Mouse (Mus musculus) kidney, embryonic 14.5 days (tissue): ENCODE measurements around the gene Defb23. TPM values are rescaled to one million over a fixed set of nuclear protein-coding genes. Genes with fewer than 3 reads are reported as not detected.

Experiments used
- ATAC-seq: fragments of 200-750 bp; cut with Nextera tagmentation; 2 replicates; pipeline ENCODE4 v1.8.0; 2017; ENCODE audit warnings: moderate number of reproducible peaks, mild to moderate bottlenecking, moderate TSS enrichment, moderate library complexity; ENCODE audit not compliant: low FRiP score, low TSS enrichment
- H3K27ac ChIP-seq: fragments of 300-500 bp; sonication (generic); 2 replicates; pipeline ENCODE4 v1.5.1; 2014; ENCODE audit warnings: low read depth, mild to moderate bottlenecking, low read length, moderate library complexity, mixed read lengths
- H3K27me3 ChIP-seq: fragments of 300-500 bp; sonication (generic); 2 replicates; pipeline ENCODE4 v1.6.1; 2014; ENCODE audit warnings: mild to moderate bottlenecking, low read length; ENCODE audit not compliant: control insufficient read depth, insufficient read depth
- H3K36me3 ChIP-seq: fragments of 300-500 bp; sonication (generic); 2 replicates; pipeline ENCODE4 v1.6.1; 2014; ENCODE audit warnings: low read length, mixed read lengths; ENCODE audit not compliant: control insufficient read depth, insufficient read depth
- H3K4me1 ChIP-seq: fragments of 300-500 bp; sonication (generic); 2 replicates; pipeline ENCODE4 v1.6.1; 2014; ENCODE audit warnings: low read length, mixed read lengths; ENCODE audit not compliant: control insufficient read depth, insufficient read depth
- H3K4me2 ChIP-seq: fragments of 300-500 bp; sonication (generic); replicated peaks from 2 replicates; pipeline ENCODE4 v1.6.1; 2014; ENCODE audit warnings: low read depth, mild to moderate bottlenecking, low read length
- H3K4me3 ChIP-seq: fragments of 300-500 bp; sonication (generic); 2 replicates; pipeline ENCODE4 v1.5.1; 2014; ENCODE audit warnings: mild to moderate bottlenecking, low read length
- H3K9ac ChIP-seq: fragments of 300-500 bp; sonication (generic); 2 replicates; pipeline ENCODE4 v1.6.1; 2014; ENCODE audit warnings: low read depth, mild to moderate bottlenecking, low read length, moderate library complexity
- H3K9me3 ChIP-seq: fragments of 300-500 bp; sonication (generic); 2 replicates; pipeline ENCODE4 v1.6.1; 2016; ENCODE audit warnings: low read length; ENCODE audit not compliant: control insufficient read depth
- WGBS: fragments of 180-500 bp; shearing (Covaris S2); extraction: QIAGEN DNeasy Blood & Tissue Kit; methylation state at CpG from one replicate; pipeline ENCODE4 v1.1.7; 2014; 5-methylcytosine and 5-hydroxymethylcytosine counted together
- polyA plus RNA-seq: library from polyadenylated mRNA; unstranded; fragments of >200 nt; fragmentation: Nextera tagmentation; extraction: Ambion mirVana; gene quantifications from 2 replicates; pipeline ENCODE4 v1.2.1, GENCODE M21; 2014

Defb23 gene
- polyA plus RNA-seq = not detected in 2 replicates

- 88% methylated on average over 3 of the region's 3 CpGs for WGBS
- no peaks in the 10 kb centered on the region for H3K4me1 ChIP-seq
- no peak within 1 kb of the TSS for H3K4me3 ChIP-seq
- H3K4me2 ChIP-seq = no peak within 1 kb of the TSS
- no peaks in the 10 kb centered on the region for H3K36me3 ChIP-seq
- no peak within 1 kb of the TSS for H3K9ac ChIP-seq
- H3K9me3 ChIP-seq = no peaks in the 10 kb centered on the region
- ATAC-seq = no peak
- no peaks in the 10 kb centered on the region for H3K27me3 ChIP-seq
- no peak within 1 kb of the TSS for H3K27ac ChIP-seq
Observed at GRCm38 (mm10) chr2:152464570-152465150, at the start of gene Defb23. Gene Defb23 (minus strand): TSS chr2:152464620.

DNA sequence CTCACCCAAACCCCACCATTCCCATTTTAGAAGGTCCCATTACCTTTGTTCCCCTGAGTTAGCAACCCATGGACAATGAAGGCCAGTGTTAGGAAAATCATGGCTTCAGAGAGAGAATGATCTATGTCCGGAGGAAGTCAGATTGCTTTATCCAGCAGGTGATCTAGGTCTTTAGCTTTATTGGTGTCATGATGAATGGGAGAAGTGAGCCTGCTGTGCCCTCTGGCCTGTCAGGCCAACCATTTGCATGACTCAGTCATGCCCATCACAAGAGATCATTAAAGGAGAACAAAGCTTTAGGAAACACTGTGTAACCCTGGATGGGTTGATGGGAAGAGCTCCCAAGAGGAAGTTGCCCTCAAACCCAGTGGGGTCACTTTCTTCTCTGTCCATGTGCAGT is 47.2 kb upstream of the Defb23 start, which contains the start of gene Defb26:
Gene Defb26, minus strand, starts transcription at position 101 of the 400 bp plus-strand sequence.
- H3K36me3 ChIP-seq = no peaks in the 10 kb centered on the region
- H3K9me3 ChIP-seq = no peaks in the 10 kb centered on the region
- no peaks in the 10 kb centered on the region for H3K27me3 ChIP-seq
- H3K4me3 ChIP-seq = no peak within 1 kb of the TSS
- WGBS = 78% methylated on average over 1 of the region's 1 CpGs
- H3K4me2 ChIP-seq = no peak within 1 kb of the TSS
- no peak for ATAC-seq
- no peak within 1 kb of the TSS for H3K27ac ChIP-seq
- no peak within 1 kb of the TSS for H3K9ac ChIP-seq
- H3K4me1 ChIP-seq = no peaks in the 10 kb centered on the region

GRCm38 (mm10) chr2:152503950-152504349 is 39.5 kb upstream of the Defb23 start:
- no peaks in the 10 kb centered on the region for H3K27me3 ChIP-seq
- no peak overlapping the region for H3K27ac ChIP-seq
- H3K36me3 ChIP-seq = no peaks in the 10 kb centered on the region
- H3K4me2 ChIP-seq = no peak overlapping the region
- WGBS = 85% methylated on average over 2 of the region's 2 CpGs
- no peak overlapping the region for H3K4me3 ChIP-seq
- ATAC-seq = no peak
- no peaks in the 10 kb centered on the region for H3K9me3 ChIP-seq
- H3K9ac ChIP-seq = no peak overlapping the region
- no peaks in the 10 kb centered on the region for H3K4me1 ChIP-seq

DNA sequence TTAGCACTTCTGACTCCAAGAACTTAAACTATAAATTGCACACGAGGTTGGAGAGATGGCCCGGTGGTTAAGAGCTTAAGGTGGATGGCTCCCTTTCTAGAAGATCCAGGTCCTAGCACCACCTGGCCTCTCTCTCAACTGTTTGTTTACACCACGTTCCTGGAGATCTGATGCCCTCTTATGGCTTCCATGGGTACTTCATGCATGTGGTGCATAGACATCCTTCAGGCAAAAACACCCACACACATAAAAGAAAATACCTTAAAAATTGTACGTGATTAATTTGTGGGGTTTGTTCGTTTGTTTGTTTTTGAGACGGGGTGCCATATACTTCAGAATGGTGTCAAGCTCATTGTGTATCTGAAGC is 36.4 kb upstream of the Defb23 start:
- Histone ChIP-seq H3K4me1 (no peaks in the 10 kb centered on the region), H3K36me3 (no peaks in the 10 kb centered on the region), H3K9ac (no peak overlapping the region), H3K4me2 (no peak overlapping the region), H3K27ac (no peak overlapping the region), H3K4me3 (no peak overlapping the region), H3K9me3 (no peaks in the 10 kb centered on the region), H3K27me3 (no peaks in the 10 kb centered on the region)
- ATAC-seq = no peak
- WGBS = 85% methylated on average over 6 of the region's 6 CpGs

DNA sequence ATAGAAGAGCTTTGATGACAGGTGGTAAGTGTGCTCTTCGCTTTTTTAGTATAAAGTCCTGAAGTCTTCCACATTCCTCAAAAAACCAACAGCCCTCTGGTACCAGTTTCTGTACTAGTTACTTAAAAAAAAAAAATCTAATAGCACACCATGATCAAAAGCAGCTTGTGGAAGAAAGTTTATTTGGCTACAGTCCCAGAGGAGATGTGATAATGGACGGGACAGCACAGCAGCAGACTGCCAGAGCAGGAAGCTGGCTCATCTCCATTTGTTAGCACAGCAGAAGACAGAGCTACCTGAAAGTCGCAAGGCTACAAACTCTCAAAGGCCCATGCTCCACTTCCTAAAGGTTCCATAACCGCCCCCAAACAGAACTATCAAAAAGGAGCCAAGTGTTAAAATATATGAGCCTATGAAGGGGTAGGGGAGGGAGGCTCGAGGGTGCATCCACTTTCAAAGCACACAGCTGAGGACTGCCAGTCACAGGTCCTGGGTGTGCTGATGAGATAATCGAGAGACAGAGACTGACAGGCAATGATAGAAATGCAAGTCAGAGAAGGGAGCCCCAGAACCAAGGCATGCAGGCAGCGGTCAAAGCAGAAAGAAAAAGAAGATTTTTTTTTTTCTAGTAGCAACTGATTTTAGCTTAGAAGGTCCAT is 35.9 kb upstream of the Defb23 start:
- Histone ChIP-seq H3K27me3 (no peaks in the 10 kb centered on the region), H3K9ac (no peak overlapping the region), H3K9me3 (no peaks in the 10 kb centered on the region), H3K36me3 (no peaks in the 10 kb centered on the region), H3K4me3 (no peak overlapping the region), H3K4me1 (no peaks in the 10 kb centered on the region), H3K27ac (no peak overlapping the region), H3K4me2 (no peak overlapping the region)
- WGBS = 71% methylated on average over 7 of the region's 7 CpGs
- no peak for ATAC-seq

DNA sequence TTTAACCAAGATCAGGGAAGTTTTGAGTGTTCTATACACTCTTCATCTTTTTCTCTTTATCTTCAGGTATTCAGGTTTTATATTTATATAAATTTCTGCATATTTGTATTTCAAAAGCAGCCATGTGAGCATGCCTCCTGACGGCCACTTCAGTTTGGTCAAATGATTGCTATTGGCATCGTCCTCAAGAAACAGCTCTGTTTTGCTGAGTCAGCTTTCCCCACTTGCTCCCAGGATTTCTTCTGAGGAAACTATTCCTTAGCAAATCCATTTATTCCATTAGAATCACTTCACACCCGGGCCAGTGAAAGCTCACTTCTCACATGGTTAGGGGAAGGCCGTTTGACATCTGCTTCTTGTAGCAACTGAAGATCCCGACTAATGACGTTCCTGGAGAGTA is 33.6 kb upstream of the Defb23 start:
- no peaks in the 10 kb centered on the region for H3K36me3 ChIP-seq
- no peaks in the 10 kb centered on the region for H3K27me3 ChIP-seq
- WGBS = 80% methylated on average over 6 of the region's 6 CpGs
- H3K4me3 ChIP-seq = no peak overlapping the region
- H3K27ac ChIP-seq = no peak overlapping the region
- no peaks in the 10 kb centered on the region for H3K4me1 ChIP-seq
- H3K9ac ChIP-seq = no peak overlapping the region
- H3K9me3 ChIP-seq = no peaks in the 10 kb centered on the region
- no peak overlapping the region for H3K4me2 ChIP-seq
- ATAC-seq = no peak

DNA sequence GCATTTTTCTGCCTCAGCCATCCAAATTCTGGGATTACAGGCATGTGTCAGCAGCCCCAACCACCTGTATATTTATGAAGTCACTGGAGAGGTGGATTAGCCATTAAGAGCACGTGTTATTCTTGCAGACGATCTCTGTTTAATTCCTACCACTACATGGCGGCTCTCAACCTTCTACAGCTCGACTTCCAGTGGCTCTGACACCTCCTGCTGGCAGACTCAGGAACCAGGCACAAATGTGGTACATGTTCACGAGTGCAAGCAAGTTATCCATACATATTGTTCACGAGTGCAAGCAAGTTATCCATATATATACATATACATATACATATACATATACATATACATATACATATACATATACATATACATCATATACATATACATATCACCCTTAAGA is 28.7 kb upstream of the Defb23 start:
- WGBS = 83% methylated on average over 6 of the region's 6 CpGs
- Histone ChIP-seq H3K4me2 (no peak overlapping the region), H3K4me3 (no peak overlapping the region), H3K27ac (no peak overlapping the region), H3K4me1 (no peaks in the 10 kb centered on the region), H3K9ac (no peak overlapping the region), H3K9me3 (no peaks in the 10 kb centered on the region), H3K36me3 (no peaks in the 10 kb centered on the region), H3K27me3 (no peaks in the 10 kb centered on the region)
- ATAC-seq = no peak

DNA sequence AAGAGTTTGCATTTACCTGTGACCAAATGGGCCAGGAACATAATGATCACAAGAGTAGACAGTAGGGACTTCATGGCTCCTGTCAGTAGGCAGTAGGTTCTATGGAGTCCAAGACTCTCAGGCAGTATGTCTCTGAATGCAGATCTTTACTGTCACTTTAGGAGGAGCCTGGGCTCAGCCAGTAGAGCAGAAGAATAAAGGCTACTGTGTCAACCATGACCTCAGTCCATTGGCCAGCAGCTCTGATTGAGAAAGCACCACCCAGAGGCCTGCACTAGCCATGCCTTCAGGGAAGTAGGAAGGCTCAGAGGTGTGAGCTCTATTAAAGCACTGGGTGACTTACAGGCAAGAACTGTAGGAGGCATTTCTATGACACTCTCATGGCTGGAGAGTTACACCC is 25.6 kb upstream of the Defb23 start, which contains the start of gene Defb22:
Gene Defb22, minus strand, starts transcription at position 101 of the 400 bp plus-strand sequence.
- H3K4me1 ChIP-seq = no peaks in the 10 kb centered on the region
- H3K4me3 ChIP-seq = no peak within 1 kb of the TSS
- no peak for ATAC-seq
- no peaks in the 10 kb centered on the region for H3K27me3 ChIP-seq
- H3K36me3 ChIP-seq = no peaks in the 10 kb centered on the region
- no peak within 1 kb of the TSS for H3K9ac ChIP-seq
- no peak within 1 kb of the TSS for H3K4me2 ChIP-seq
- H3K9me3 ChIP-seq = no peaks in the 10 kb centered on the region
- no peak within 1 kb of the TSS for H3K27ac ChIP-seq

- H3K4me1 ChIP-seq = no peaks in the 10 kb centered on the region
- H3K4me2 ChIP-seq = no peak overlapping the region
- no peak overlapping the region for H3K4me3 ChIP-seq
- WGBS = 86% methylated on average over 2 of the region's 2 CpGs
- no peaks in the 10 kb centered on the region for H3K9me3 ChIP-seq
- H3K27ac ChIP-seq = no peak overlapping the region
- no peaks in the 10 kb centered on the region for H3K27me3 ChIP-seq
- no peaks in the 10 kb centered on the region for H3K36me3 ChIP-seq
- no peak for ATAC-seq
- no peak overlapping the region for H3K9ac ChIP-seq
Observed at GRCm38 (mm10) chr2:152487024-152487423, 22.6 kb upstream of the Defb23 start.
